Mouse (Mus musculus) intestine, embryonic 16.5 days (tissue): ENCODE data around the gene Zfp512b. TPM values are rescaled to one million over a fixed set of nuclear protein-coding genes. Genes with fewer than 3 reads are reported as not detected.

ENCODE experiments used
- ATAC-seq: fragments of 200-750 bp; cut with Nextera tagmentation; 2 replicates; pipeline ENCODE4 v1.8.0; 2017; ENCODE audit warnings: moderate TSS enrichment, moderate library complexity
- H3K27ac ChIP-seq: fragments of 300-500 bp; sonication (generic); 2 replicates; pipeline ENCODE4 v1.5.1; 2014; ENCODE audit warnings: mild to moderate bottlenecking, low read length
- H3K27me3 ChIP-seq: fragments of 300-500 bp; sonication (generic); replicated peaks from 2 replicates; pipeline ENCODE4 v1.6.1; 2014; ENCODE audit warnings: low read length, control low read depth, mixed read lengths; ENCODE audit not compliant: control insufficient read depth, insufficient read depth
- H3K36me3 ChIP-seq: fragments of 300-500 bp; sonication (generic); 2 replicates; pipeline ENCODE4 v1.6.1; 2014; ENCODE audit warnings: low read length, control low read depth; ENCODE audit not compliant: control insufficient read depth, insufficient read depth
- H3K4me1 ChIP-seq: fragments of 300-500 bp; sonication (generic); 2 replicates; pipeline ENCODE4 v1.6.1; 2014; ENCODE audit warnings: low read length, control low read depth, mixed read lengths; ENCODE audit not compliant: control insufficient read depth, insufficient read depth
- H3K4me2 ChIP-seq: fragments of 300-500 bp; sonication (generic); 2 replicates; pipeline ENCODE4 v1.6.1; 2014; ENCODE audit warnings: low read depth, low read length, control low read depth
- H3K4me3 ChIP-seq: fragments of 300-500 bp; sonication (generic); 2 replicates; pipeline ENCODE4 v1.5.1; 2014; ENCODE audit warnings: mild to moderate bottlenecking, low read length
- H3K9ac ChIP-seq: fragments of 300-500 bp; sonication (generic); 2 replicates; pipeline ENCODE4 v1.6.1; 2014; ENCODE audit warnings: low read depth, low read length
- H3K9me3 ChIP-seq: fragments of 300-500 bp; sonication (generic); 2 replicates; pipeline ENCODE4 v1.6.1; 2016; ENCODE audit warnings: low read length, control low read depth; ENCODE audit not compliant: control insufficient read depth
- WGBS: fragments of 180-500 bp; shearing (Covaris S2); extraction: QIAGEN DNeasy Blood & Tissue Kit; methylation state at CpG from one replicate; pipeline ENCODE4 v1.1.7; 2014; 5-methylcytosine and 5-hydroxymethylcytosine counted together
- polyA plus RNA-seq: library from polyadenylated mRNA; unstranded; fragments of >200 nt; fragmentation: Nextera tagmentation; extraction: Ambion mirVana; gene quantifications from 2 replicates; pipeline ENCODE4 v1.2.1, GENCODE M21; 2015

The Zfp512b gene
- polyA plus RNA-seq, 1 experiment from 2014 or later: 20.5 TPM

DNA sequence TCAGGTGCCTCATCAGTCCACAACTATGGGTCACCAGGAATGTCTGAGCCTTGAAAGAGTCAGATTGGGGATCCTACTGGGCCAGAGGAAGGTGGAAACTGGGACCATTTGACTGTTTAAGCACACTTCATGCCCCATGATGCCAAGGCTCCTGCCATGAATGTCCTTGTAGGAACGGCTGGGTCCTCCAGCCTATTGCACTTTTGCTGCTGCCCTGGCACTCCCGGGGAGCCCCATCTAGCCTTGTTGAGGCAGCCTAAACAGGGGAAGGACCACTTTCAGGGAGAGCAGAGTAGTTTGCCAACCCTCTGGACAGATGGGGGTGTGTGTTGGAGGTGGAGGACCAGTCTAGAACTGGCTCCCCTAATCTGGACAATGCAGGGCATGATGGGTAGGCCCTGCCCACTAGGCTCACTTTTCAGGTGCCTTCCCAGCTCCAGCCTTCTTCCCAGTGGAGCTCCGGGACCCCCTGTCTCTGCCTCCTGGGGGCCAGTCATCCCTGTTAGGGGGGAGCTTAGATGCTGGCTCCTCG is 8.1 kb downstream of the Zfp512b start, which contains the start of gene Uckl1:
Gene Uckl1, minus strand, starts transcription at position 482 of the 532 bp plus-strand sequence.
- Histone ChIP-seq H3K4me1 (peaks cover 12% of the 10 kb centered on the region), H3K9ac (no peak within 1 kb of the TSS), H3K27me3 (no peaks in the 10 kb centered on the region), H3K36me3 (peaks cover 20% of the 10 kb centered on the region; the same call in 1 of the 2 replicates), H3K4me2 (no peak within 1 kb of the TSS), H3K27ac (no peak within 1 kb of the TSS), H3K9me3 (no peaks in the 10 kb centered on the region), H3K4me3 (no peak within 1 kb of the TSS)
- no peak for ATAC-seq
- WGBS: 93% methylated on average over 4 of the region's 4 CpGs

DNA sequence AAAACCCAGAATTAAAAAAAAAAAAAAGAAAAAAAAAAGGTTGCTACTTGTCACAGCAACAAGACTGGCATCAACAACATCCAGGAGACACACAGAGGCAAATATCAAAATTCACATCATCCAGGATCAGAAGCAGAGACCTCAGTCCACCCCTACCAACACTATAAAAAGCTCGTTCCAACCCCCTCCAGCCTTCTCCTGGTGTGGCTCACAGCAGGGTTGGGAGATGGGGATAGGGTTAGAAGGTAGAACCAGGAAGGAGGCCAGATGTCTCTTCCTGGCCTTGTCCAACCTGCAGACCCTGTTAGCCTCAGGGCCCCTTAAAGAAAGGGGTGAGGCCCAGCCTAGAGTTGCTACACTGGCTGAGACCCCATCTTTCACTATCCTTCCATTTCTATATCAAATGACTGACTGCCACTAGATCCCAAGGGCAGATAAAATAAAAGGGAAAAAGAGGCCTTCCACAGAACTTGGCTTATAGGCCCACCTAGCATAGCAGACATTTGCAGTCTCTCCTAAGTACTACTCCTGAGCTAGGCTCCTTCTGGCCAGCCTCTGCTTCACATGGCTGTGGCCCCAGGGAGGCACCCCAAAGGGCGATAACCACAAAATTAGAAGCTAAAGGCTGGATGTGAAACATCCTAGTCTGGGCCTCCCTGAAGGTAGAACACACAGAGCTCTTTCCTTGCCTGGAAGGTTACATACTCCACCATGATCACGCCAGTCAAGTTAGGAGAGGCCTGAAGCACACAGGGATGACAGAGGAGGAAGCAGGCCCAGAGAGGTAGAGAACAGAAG is 8.9 kb downstream of the Zfp512b start:
- Histone ChIP-seq H3K4me2 (no peak overlapping the region), H3K27ac (no peak overlapping the region), H3K9ac (no peak overlapping the region), H3K4me3 (no peak overlapping the region), H3K4me1 (peaks cover 20% of the 10 kb centered on the region), H3K9me3 (no peaks in the 10 kb centered on the region), H3K27me3 (no peaks in the 10 kb centered on the region), H3K36me3 (0 out of 2 replicates have a peak, but pooled peaks cover 14% of the 10 kb centered on the region)
- ATAC-seq: no peak
- 91% methylated on average over 3 of the region's 3 CpGs for WGBS

- WGBS: 68% methylated on average over 1 of the region's 1 CpGs
- H3K4me3 ChIP-seq: no peak overlapping the region
- H3K4me1 ChIP-seq: peaks cover 22% of the 10 kb centered on the region
- no peak overlapping the region for H3K9ac ChIP-seq
- no peaks in the 10 kb centered on the region for H3K9me3 ChIP-seq
- H3K27me3 ChIP-seq: no peaks in the 10 kb centered on the region
- no peak for ATAC-seq
- no peak overlapping the region for H3K4me2 ChIP-seq
- H3K27ac ChIP-seq: no peak overlapping the region
- 0 out of 2 replicates have a peak, but pooled peaks cover 10% of the 10 kb centered on the region for H3K36me3 ChIP-seq
Measured at GRCm38 (mm10) chr2:181582939-181583338, 9.7 kb downstream of the Zfp512b start.

- Histone ChIP-seq H3K4me3 (no peak overlapping the region), H3K9me3 (no peaks in the 10 kb centered on the region), H3K36me3 (0 out of 2 replicates have a peak, but pooled peaks cover 10% of the 10 kb centered on the region), H3K27ac (no peak overlapping the region), H3K4me2 (peak overlapping the region; percentile 86), H3K9ac (no peak overlapping the region), H3K27me3 (no peaks in the 10 kb centered on the region), H3K4me1 (peaks cover 22% of the 10 kb centered on the region)
- WGBS: 95% methylated on average over 2 of the region's 2 CpGs
- ATAC-seq: no peak
Measured at GRCm38 (mm10) chr2:181582358-181582757, 10.2 kb downstream of the Zfp512b start.

GRCm38 (mm10) chr2:181581402-181582120 is 11.0 kb downstream of the Zfp512b start:
- Histone ChIP-seq H3K4me2 (peak overlapping the region; percentile 86), H3K4me3 (peak overlapping the region; percentile 80), H3K36me3 (0 out of 2 replicates have a peak, but pooled peaks cover 8% of the 10 kb centered on the region), H3K9me3 (no peaks in the 10 kb centered on the region), H3K27ac (peak overlapping the region; percentile 97), H3K9ac (peak overlapping the region; percentile 90), H3K4me1 (peaks cover 22% of the 10 kb centered on the region), H3K27me3 (no peaks in the 10 kb centered on the region)
- peak; percentile 87 for ATAC-seq
- WGBS: under 1% methylated on average over 49 of the region's 49 CpGs

- Histone ChIP-seq H3K27me3 (no peaks in the 10 kb centered on the region), H3K4me1 (peaks cover 22% of the 10 kb centered on the region), H3K9me3 (no peaks in the 10 kb centered on the region), H3K4me3 (peak overlapping the region; percentile 80), H3K36me3 (0 out of 2 replicates have a peak, but pooled peaks cover 3% of the 10 kb centered on the region), H3K9ac (peak overlapping the region; percentile 90), H3K27ac (peak overlapping the region; percentile 97), H3K4me2 (peak overlapping the region; percentile 86)
- WGBS: under 1% methylated on average over 11 of the region's 11 CpGs
- ATAC-seq: peak; percentile 84
Measured at GRCm38 (mm10) chr2:181581016-181581401, 11.6 kb downstream of the Zfp512b start.

DNA sequence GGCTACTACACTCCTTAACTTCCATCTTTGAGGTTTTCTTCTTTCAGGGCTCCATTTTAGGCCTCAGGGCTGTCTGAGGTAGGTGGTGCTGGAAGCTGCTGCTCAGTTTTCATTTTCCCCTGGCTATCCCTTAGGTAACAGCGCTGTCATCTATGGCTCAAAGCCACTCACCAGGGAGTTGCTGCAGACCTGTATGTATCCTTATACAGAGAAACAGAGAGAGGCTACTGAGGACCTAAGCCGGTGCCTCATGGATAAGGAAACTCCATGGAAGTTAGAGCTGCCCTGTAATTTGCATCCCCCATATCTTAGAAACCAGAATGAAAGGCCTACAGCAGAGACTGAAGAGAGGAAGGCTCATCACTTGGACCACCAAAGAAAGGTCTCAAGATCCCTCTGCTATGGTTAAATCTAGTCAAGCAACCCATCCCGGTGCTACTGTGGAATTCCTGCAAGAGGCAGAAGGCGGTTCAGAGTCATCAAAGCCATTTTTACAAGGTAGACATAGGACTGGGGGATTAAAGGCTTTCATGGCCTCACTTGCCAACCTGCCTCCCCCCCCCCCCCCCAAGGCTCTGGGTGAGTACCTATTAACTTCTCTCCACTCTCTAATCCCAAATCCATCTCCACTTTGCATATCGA is 12.4 kb downstream of the Zfp512b start:
- Histone ChIP-seq H3K27me3 (no peaks in the 10 kb centered on the region), H3K36me3 (no peaks in the 10 kb centered on the region), H3K4me1 (peaks cover 22% of the 10 kb centered on the region), H3K9me3 (no peaks in the 10 kb centered on the region), H3K27ac (peak overlapping the region; percentile 79), H3K4me3 (peak overlapping the region; percentile 80), H3K9ac (peak overlapping the region; percentile 90), H3K4me2 (peak overlapping the region; percentile 86)
- no peak for ATAC-seq
- 67% methylated on average over 5 of the region's 5 CpGs for WGBS

GRCm38 (mm10) chr2:181579681-181580080 is 12.9 kb downstream of the Zfp512b start:
- Histone ChIP-seq H3K4me1 (peaks cover 22% of the 10 kb centered on the region), H3K4me2 (no peak overlapping the region), H3K9ac (0 out of 2 replicates have a peak overlapping the region, but pooled peaks have one; percentile 90), H3K27ac (no peak overlapping the region), H3K36me3 (no peaks in the 10 kb centered on the region), H3K9me3 (no peaks in the 10 kb centered on the region), H3K4me3 (no peak overlapping the region), H3K27me3 (no peaks in the 10 kb centered on the region)
- no peak for ATAC-seq
- WGBS: 89% methylated on average over 1 of the region's 1 CpGs
